Mouse (Mus musculus): ENCODE results near the gene Rap1gap2. TPM values are rescaled to one million over a fixed set of nuclear protein-coding genes. Genes with fewer than 3 reads are reported as not detected.
"Not testable (repeated sequence)": the region's sequence is repeated elsewhere in the genome, so short reads cannot be mapped to it uniquely, and the experiment has no call there.

The Rap1gap2 gene
- total and polyA plus RNA-seq, 3 experiments: 55.4 to 79.8 (median 76.6) TPM

- no peak for DNase-seq (ENCODE audit: extremely low read depth)
- Histone ChIP-seq H3K4me2 (ENCODE audit: insufficient read depth, low read depth, poor library complexity, severe bottlenecking) (no peak overlapping the region), H3K9ac (ENCODE audit: insufficient read depth, low read depth) (no peak overlapping the region), H3K27ac (ENCODE audit: insufficient read depth, low read depth) (no peak overlapping the region), H3K27me3 (replicated peaks) (peaks cover 82% of the 10 kb centered on the region), H3K79me2 (replicated peaks; ENCODE audit: control insufficient read depth, extremely low read depth, insufficient read depth, poor library complexity, severe bottlenecking) (no peaks in the 10 kb centered on the region), H3K4me1 (ENCODE audit: control insufficient read depth in 1 of 2, insufficient read depth in 2 of 2) (no peaks in the 10 kb centered on the region), H3K9me3 (replicated peaks; ENCODE audit: low read length) (peaks cover 2% of the 10 kb centered on the region), H3K36me3 (replicated peaks in 1 of 2; ENCODE audit: control insufficient read depth in 1 of 2, insufficient read depth in 1 of 2, low read length in 1 of 2) (no peaks in the 10 kb centered on the region), H3K4me3 (replicated peaks in 1 of 3; ENCODE audit: low read depth in 2 of 3, low read length in 2 of 3, poor library complexity in 1 of 3) (no peak overlapping the region)
- TF ChIP-seq GABPA (IDR thresholded peaks at IDR 0.05; ENCODE audit: insufficient replicate concordance, low read depth, low read length): no peak
- no peak for TF ChIP-seq TBP (conservative IDR thresholded peaks at IDR 0.05; ENCODE audit: low read depth, low read length)
- TF ChIP-seq NELFE (IDR thresholded peaks at IDR 0.05; ENCODE audit: low read depth, low read length): no peak
- TF ChIP-seq ELF1 (IDR thresholded peaks at IDR 0.05; ENCODE audit: low read depth, low read length): no peak
- TF ChIP-seq IRF4 (IDR thresholded peaks at IDR 0.05; ENCODE audit: low read depth, low read length): no peak
- no peak for TF ChIP-seq PAX5 (IDR thresholded peaks at IDR 0.05; ENCODE audit: low read length)
- no peak for TF ChIP-seq HCFC1 (IDR thresholded peaks at IDR 0.05; ENCODE audit: low read depth, low read length)
- no peak for TF ChIP-seq ZKSCAN1 (IDR thresholded peaks at IDR 0.05; ENCODE audit: borderline replicate concordance, low read depth, low read length)
- in situ Hi-C loops (cut with MboI; ENCODE audit: low pct_ligation_motif_present, low pct_unique_long_range_greater_than_20kb, low sequenced_read_pairs) (no loop called here), dilution Hi-C loops (cut with MboI; ENCODE audit: extremely low pct_ligation_motif_present, extremely low pct_unique_long_range_greater_than_20kb, low sequenced_read_pairs) (no loop called here)
Observed at GRCm38 (mm10) chr11:74582464-74582863, 28.3 kb downstream of the Rap1gap2 start.

- H3K36me3 ChIP-seq (replicated peaks in 1 of 2; ENCODE audit: control insufficient read depth in 1 of 2, insufficient read depth in 1 of 2, low read length in 1 of 2); H3K9me3 ChIP-seq (replicated peaks; ENCODE audit: low read length); H3K79me2 ChIP-seq (replicated peaks; ENCODE audit: control insufficient read depth, extremely low read depth, insufficient read depth, poor library complexity, severe bottlenecking); H3K4me1 ChIP-seq (ENCODE audit: control insufficient read depth in 1 of 2, insufficient read depth in 2 of 2); H3K4me2 ChIP-seq (ENCODE audit: insufficient read depth, low read depth, poor library complexity, severe bottlenecking); dilution Hi-C loops (cut with MboI; ENCODE audit: extremely low pct_ligation_motif_present, extremely low pct_unique_long_range_greater_than_20kb, low sequenced_read_pairs); in situ Hi-C loops (cut with MboI; ENCODE audit: low pct_ligation_motif_present, low pct_unique_long_range_greater_than_20kb, low sequenced_read_pairs); H3K27ac ChIP-seq (ENCODE audit: insufficient read depth, low read depth); H3K9ac ChIP-seq (ENCODE audit: insufficient read depth, low read depth); H3K4me3 ChIP-seq (replicated peaks in 1 of 3; ENCODE audit: low read depth in 2 of 3, low read length in 2 of 3, poor library complexity in 1 of 3): not testable (repeated sequence)
- DNase-seq (ENCODE audit: extremely low read depth): peak; percentile 21
- TF ChIP-seq RAD21 (IDR thresholded peaks at IDR 0.05; ENCODE audit: low read depth, low read length) (peak; percentile 22), CTCF (conservative IDR thresholded peaks at IDR 0.05 in 1 of 2, IDR thresholded peaks at IDR 0.05 in 1 of 2; ENCODE audit: low read depth in 2 of 2, low read length in 2 of 2) (peak in 1 of 2 experiments; percentile 56; a peak in 2 of 4 replicates)
- peaks cover 84% of the 10 kb centered on the region for H3K27me3 ChIP-seq (replicated peaks)
Observed at GRCm38 (mm10) chr11:74581333-74581732, 29.4 kb downstream of the Rap1gap2 start.

- no peaks in the 10 kb centered on the region for H3K36me3 ChIP-seq (replicated peaks in 1 of 2; ENCODE audit: control insufficient read depth in 1 of 2, insufficient read depth in 1 of 2, low read length in 1 of 2)
- H3K4me1 ChIP-seq (ENCODE audit: control insufficient read depth in 1 of 2, insufficient read depth in 2 of 2): peaks cover 1 to 11% of the 10 kb centered on the region in 2 experiments; a peak in 2 of 4 replicates
- DNase-seq (ENCODE audit: extremely low read depth): no peak
- dilution Hi-C loops (cut with MboI; ENCODE audit: extremely low pct_ligation_motif_present, extremely low pct_unique_long_range_greater_than_20kb, low sequenced_read_pairs) (no loop called here), in situ Hi-C loops (cut with MboI; ENCODE audit: low pct_ligation_motif_present, low pct_unique_long_range_greater_than_20kb, low sequenced_read_pairs) (no loop called here)
- H3K27me3 ChIP-seq (replicated peaks): peaks cover 78% of the 10 kb centered on the region
- H3K79me2 ChIP-seq (replicated peaks; ENCODE audit: control insufficient read depth, extremely low read depth, insufficient read depth, poor library complexity, severe bottlenecking): no peaks in the 10 kb centered on the region
- peaks cover 2% of the 10 kb centered on the region for H3K9me3 ChIP-seq (replicated peaks; ENCODE audit: low read length)
- no peak overlapping the region for H3K4me3 ChIP-seq (replicated peaks in 1 of 3; ENCODE audit: low read depth in 2 of 3, low read length in 2 of 3, poor library complexity in 1 of 3)
- TF ChIP-seq ETS1 (conservative IDR thresholded peaks at IDR 0.05; ENCODE audit: low read depth, low read length) (no peak), POLR2AphosphoS2 (IDR thresholded peaks at IDR 0.05; ENCODE audit: low read depth, low read length) (no peak), POLR2A (IDR thresholded peaks at IDR 0.05; ENCODE audit: low read depth, low read length) (no peak)
- no peak overlapping the region for H3K9ac ChIP-seq (ENCODE audit: insufficient read depth, low read depth)
- H3K4me2 ChIP-seq (ENCODE audit: insufficient read depth, low read depth, poor library complexity, severe bottlenecking): no peak overlapping the region
- no peak overlapping the region for H3K27ac ChIP-seq (ENCODE audit: insufficient read depth, low read depth)
Observed at GRCm38 (mm10) chr11:74577068-74577467, 33.6 kb downstream of the Rap1gap2 start.
